Mouse (Mus musculus): ENCODE measurements around the gene Gfra4. TPM values are rescaled to one million over a fixed set of nuclear protein-coding genes. Genes with fewer than 3 reads are reported as not detected.
"Not testable (repeated sequence)": the region's sequence is repeated elsewhere in the genome, so short reads cannot be mapped to it uniquely, and the experiment has no call there.

Gfra4 gene
- total RNA-seq, 2 experiments from 2014 or later: 6.6 to 7.0 TPM

GRCm38 (mm10) chr2:131052862-131053418 lies 10.1 kb upstream of the Gfra4 start:
- intact Hi-C loops (cut with DNase I): loop anchor here (5.0 kb wide), 1 partner anchor 114 kb away; no protein-coding TSS in a partner anchor
- DNase-seq (ENCODE audit: low spot score): no peak

GRCm38 (mm10) chr2:131052043-131052442 lies 9.2 kb upstream of the Gfra4 start:
- intact Hi-C loops (cut with DNase I): loop anchor here (5.0 kb wide), 1 partner anchor 115 kb away; no protein-coding TSS in a partner anchor

GRCm38 (mm10) chr2:131046025-131046424 lies 3.1 kb upstream of the Gfra4 start:
- no peak for DNase-seq (ENCODE audit: low spot score)
- intact Hi-C loops (cut with DNase I): no loop called here

More at GRCm38 (mm10) chr2:131052043-131052442, 9.2 kb upstream of the Gfra4 start:
- DNase-seq (ENCODE audit: low spot score): no peak

GRCm38 (mm10) chr2:131044989-131045720 lies 2.3 kb upstream of the Gfra4 start:
- intact Hi-C loops (cut with DNase I): no loop called here

GRCm38 (mm10) chr2:131044354-131044852 lies 1.5 kb upstream of the Gfra4 start:
- DNase-seq (ENCODE audit: low spot score): no peak
- intact Hi-C loops (cut with DNase I): no loop called here

More at GRCm38 (mm10) chr2:131044989-131045720, 2.3 kb upstream of the Gfra4 start:
- DNase-seq (ENCODE audit: low spot score): no peak

GRCm38 (mm10) chr2:131040854-131041825 lies 1.7 kb downstream of the Gfra4 start:
- no peak for DNase-seq (ENCODE audit: low spot score)
- intact Hi-C loops (cut with DNase I): no loop called here

GRCm38 (mm10) chr2:131038675-131039074 lies 4.2 kb downstream of the Gfra4 start:
- intact Hi-C loops (cut with DNase I): no loop called here
- no peak for DNase-seq (ENCODE audit: low spot score)

- DNase-seq (ENCODE audit: low spot score): no peak
- intact Hi-C loops (cut with DNase I): no loop called here
Measured at GRCm38 (mm10) chr2:131038197-131038596, 4.7 kb downstream of the Gfra4 start.

- intact Hi-C loops (cut with DNase I): no loop called here
Measured at GRCm38 (mm10) chr2:131037226-131037990, 5.5 kb downstream of the Gfra4 start.

GRCm38 (mm10) chr2:131036757-131037156 lies 6.1 kb downstream of the Gfra4 start:
- DNase-seq (ENCODE audit: low spot score): no peak
- intact Hi-C loops (cut with DNase I): no loop called here

More at GRCm38 (mm10) chr2:131037226-131037990, 5.5 kb downstream of the Gfra4 start:
- no peak for DNase-seq (ENCODE audit: low spot score)

GRCm38 (mm10) chr2:131036343-131036742 lies 6.5 kb downstream of the Gfra4 start:
- DNase-seq (ENCODE audit: low spot score): no peak
- intact Hi-C loops (cut with DNase I): no loop called here

GRCm38 (mm10) chr2:131031406-131031805 lies 11.5 kb downstream of the Gfra4 start:
- DNase-seq (ENCODE audit: low spot score); intact Hi-C loops (cut with DNase I): not testable (repeated sequence)

- intact Hi-C loops (cut with DNase I): no loop called here
- no peak for DNase-seq (ENCODE audit: low spot score)
Measured at GRCm38 (mm10) chr2:131030998-131031397, 11.9 kb downstream of the Gfra4 start.

- intact Hi-C loops (cut with DNase I): no loop called here
Measured at GRCm38 (mm10) chr2:131030561-131030960, 12.3 kb downstream of the Gfra4 start.

GRCm38 (mm10) chr2:131029065-131029935 lies 13.6 kb downstream of the Gfra4 start:
- intact Hi-C loops (cut with DNase I): no loop called here
- DNase-seq (ENCODE audit: low spot score): no peak

More at GRCm38 (mm10) chr2:131030561-131030960, 12.3 kb downstream of the Gfra4 start:
- no peak for DNase-seq (ENCODE audit: low spot score)

- no peak for DNase-seq (ENCODE audit: low spot score)
- intact Hi-C loops (cut with DNase I): no loop called here
Measured at GRCm38 (mm10) chr2:131026941-131027340, 15.9 kb downstream of the Gfra4 start.

- intact Hi-C loops (cut with DNase I): no loop called here
Measured at GRCm38 (mm10) chr2:131025230-131025629, 17.7 kb downstream of the Gfra4 start.

GRCm38 (mm10) chr2:131010566-131010965 lies 32.3 kb downstream of the Gfra4 start:
- intact Hi-C loops (cut with DNase I): no loop called here
- no peak for DNase-seq (ENCODE audit: low spot score)

More at GRCm38 (mm10) chr2:131025230-131025629, 17.7 kb downstream of the Gfra4 start:
- DNase-seq (ENCODE audit: low spot score): no peak

All from heart, postnatal 25 days (tissue).